Mouse (Mus musculus) ES-E14 (cell line): ENCODE results near the gene Arhgef9.

Experiments used
- CHD2 ChIP-seq: IDR thresholded peaks from 2 replicates; pipeline ENCODE4 v1.6.1; 2014; ENCODE audit warnings: mild to moderate bottlenecking, low read depth, low read length, inconsistent platforms
- HCFC1 ChIP-seq: IDR thresholded peaks from 2 replicates; pipeline ENCODE4 v1.6.1; 2012; ENCODE audit warnings: low read length, inconsistent platforms, borderline replicate concordance; ENCODE audit not compliant: insufficient read depth
- MAFK ChIP-seq: IDR thresholded peaks from 2 replicates; pipeline ENCODE4 v1.6.1; 2014; ENCODE audit warnings: mild to moderate bottlenecking, low read depth, low read length, inconsistent platforms; ENCODE audit not compliant: insufficient read depth
- ZC3H11A ChIP-seq: IDR thresholded peaks from 2 replicates; pipeline ENCODE4 v1.6.1; 2012; ENCODE audit warnings: low read depth, mild to moderate bottlenecking, inconsistent platforms, low read length, borderline replicate concordance

DNA sequence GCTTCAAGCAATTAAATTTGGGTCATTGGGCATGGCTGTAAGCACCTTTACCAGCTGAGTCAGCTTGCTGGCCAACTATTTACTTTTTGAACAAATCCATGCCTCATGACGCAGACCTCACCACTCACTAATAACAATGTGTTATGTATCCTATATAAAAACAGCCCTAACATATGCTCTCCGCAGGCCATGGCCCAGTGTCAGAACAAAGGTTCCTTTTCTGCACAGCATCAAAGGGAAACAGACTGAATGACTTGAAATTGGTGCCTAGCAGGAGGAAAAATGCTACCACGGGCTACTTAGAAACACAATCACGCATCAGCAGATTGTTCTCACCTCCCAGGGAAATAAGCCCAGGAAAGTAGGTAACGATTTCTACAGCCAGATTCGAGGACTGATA, 73.2 kb downstream of the Arhgef9 start:
- TF ChIP-seq MAFK: no peak
- TF ChIP-seq ZC3H11A: no peak
- TF ChIP-seq CHD2: no peak
- no peak for TF ChIP-seq HCFC1
